Mouse (Mus musculus) skeletal muscle tissue, postnatal 0 days (tissue): ENCODE results near the gene AY761185. TPM values are rescaled to one million over a fixed set of nuclear protein-coding genes. Genes with fewer than 3 reads are reported as not detected.

ENCODE experiments used
- polyA plus RNA-seq: library from polyadenylated mRNA; unstranded; fragments of >200 nt; fragmentation: Nextera tagmentation; extraction: Ambion mirVana; gene quantifications from 2 replicates; pipeline ENCODE4 v1.2.1, GENCODE M21; 2015

The AY761185 gene
- polyA plus RNA-seq: not detected in 2 replicates

DNA sequence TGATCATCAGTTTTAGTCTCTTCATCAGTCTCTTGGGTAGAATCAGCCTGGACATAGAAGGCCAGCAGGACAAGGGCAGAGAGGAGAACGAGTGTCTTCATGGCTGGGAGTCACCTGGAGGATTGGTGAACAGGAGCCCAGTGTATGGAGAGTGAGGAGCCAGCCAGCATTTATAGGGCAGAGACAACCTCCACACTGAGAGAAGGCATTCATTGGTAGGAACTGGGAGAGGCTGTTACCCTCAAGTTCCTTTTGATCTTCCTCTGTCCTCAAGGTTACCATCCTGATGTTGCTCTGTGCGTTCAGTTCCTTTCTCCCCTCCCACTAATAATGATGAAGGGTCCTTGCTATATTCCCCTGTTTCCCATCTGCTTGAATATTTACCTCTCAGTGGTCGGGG is at the start of gene AY761185:
Gene AY761185, minus strand, starts transcription at position 101 of the 400 bp plus-strand sequence.

DNA sequence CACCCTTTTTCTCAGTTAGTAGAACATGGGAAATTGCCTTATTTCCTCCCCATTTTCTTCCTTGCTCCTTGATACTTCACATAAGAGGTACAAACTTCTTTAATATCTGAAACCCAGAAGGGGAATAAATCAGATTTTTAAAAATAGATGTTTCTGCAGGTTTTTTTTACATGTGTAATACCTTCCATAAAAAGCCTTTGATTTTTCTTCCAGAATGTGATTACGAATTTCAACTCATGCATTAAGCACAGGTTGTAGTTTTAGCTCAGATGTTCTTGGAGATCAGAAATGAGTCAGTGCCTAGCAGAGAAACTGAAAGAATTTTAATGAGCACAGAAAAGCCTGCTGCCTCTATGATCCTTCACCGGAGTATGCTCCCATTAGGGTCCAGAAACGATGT is 22.5 kb downstream of the AY761185 start, which contains the start of gene Gm6040:
Gene Gm6040, minus strand, starts transcription at position 101 of the 400 bp plus-strand sequence.

DNA sequence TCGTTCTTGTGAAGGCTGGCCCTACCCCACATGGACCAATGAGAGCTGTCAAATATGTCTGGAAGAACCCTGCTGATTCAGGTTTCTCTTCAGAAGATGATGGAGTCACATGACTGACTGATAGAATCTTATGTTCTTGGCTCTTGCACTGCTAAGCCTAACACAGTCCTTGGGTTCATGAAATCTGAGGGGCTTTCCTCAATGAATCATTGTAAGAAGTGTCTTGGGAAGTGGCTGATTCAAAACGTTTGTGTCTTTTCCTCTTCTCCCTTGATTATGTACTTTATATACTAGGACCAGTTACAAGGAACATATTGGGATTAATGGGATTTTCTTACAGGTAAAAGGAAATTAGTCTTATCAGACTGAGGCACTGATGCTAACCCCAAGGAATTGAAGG is 42.0 kb downstream of the AY761185 start, which contains the start of gene Gm15056:
Gene Gm15056, minus strand, starts transcription at position 101 of the 400 bp plus-strand sequence.

Other genes with a start within 250 kb of the AY761185 start
- gene Defb33, start 52.0 kb downstream of the AY761185 start, polyA plus RNA-seq: not detected in 2 replicates
- not detected in 2 replicates for gene Gm15056, start 42.1 kb downstream of the AY761185 start, polyA plus RNA-seq
- not detected in 2 replicates for gene Gm6040, start 22.6 kb downstream of the AY761185 start, polyA plus RNA-seq
- not detected in 2 replicates for gene Defa21, start 80.8 kb upstream of the AY761185 start, polyA plus RNA-seq
- not detected in 2 replicates for gene Defa23, start 110.3 kb upstream of the AY761185 start, polyA plus RNA-seq
- not detected in 2 replicates for gene Defa35, start 120.3 kb upstream of the AY761185 start, polyA plus RNA-seq
- not detected in 2 replicates for gene Defa25, start 139.7 kb upstream of the AY761185 start, polyA plus RNA-seq
- not detected in 2 replicates for gene Gm14851, start 151.3 kb upstream of the AY761185 start, polyA plus RNA-seq
- not detected in 2 replicates for gene Defa30, start 189.9 kb upstream of the AY761185 start, polyA plus RNA-seq
- not detected in 2 replicates for gene Defa22, start 217.6 kb upstream of the AY761185 start, polyA plus RNA-seq
- not detected in 2 replicates for gene Defa31, start 246.9 kb upstream of the AY761185 start, polyA plus RNA-seq